Mouse (Mus musculus) kidney, adult 2 months (tissue): ENCODE data around the gene Bcat2.

ENCODE experiments used
- CTCF ChIP-seq: fragments of 200-500 bp; conservative IDR thresholded peaks from 2 replicates; pipeline ENCODE4 v1.5.1; 2011; ENCODE audit warnings: low read depth, mild to moderate bottlenecking, control low read depth, low read length, moderate library complexity, mixed read lengths; ENCODE audit not compliant: insufficient read depth, insufficient read length
- POLR2A ChIP-seq: fragments of 200-500 bp; IDR thresholded peaks from one replicate; pipeline ENCODE4 v1.6.1; 2011; ENCODE audit warnings: low read depth, low read length, control low read depth

GRCm38 (mm10) chr7:45558907-45559306 is 11.0 kb upstream of the Bcat2 start:
- TF ChIP-seq CTCF (no peak), POLR2A (no peak)
